Mouse (Mus musculus) mouse trophoblast stem cell (cell line): ENCODE measurements around the gene Prpf4b.
"Not testable (repeated sequence)": the region's sequence is repeated elsewhere in the genome, so short reads cannot be mapped to it uniquely, and the experiment has no call there.

ENCODE experiments used
- in situ Hi-C, 2 experiments: fragments of 300-500 bp; cut with MseI, MboI; formaldehyde crosslinking; loops; 2 replicates in 1 of 2; 3 replicates in 1 of 2; pipeline ENCODE4 v1.15.1; 2025

Prpf4b gene

DNA sequence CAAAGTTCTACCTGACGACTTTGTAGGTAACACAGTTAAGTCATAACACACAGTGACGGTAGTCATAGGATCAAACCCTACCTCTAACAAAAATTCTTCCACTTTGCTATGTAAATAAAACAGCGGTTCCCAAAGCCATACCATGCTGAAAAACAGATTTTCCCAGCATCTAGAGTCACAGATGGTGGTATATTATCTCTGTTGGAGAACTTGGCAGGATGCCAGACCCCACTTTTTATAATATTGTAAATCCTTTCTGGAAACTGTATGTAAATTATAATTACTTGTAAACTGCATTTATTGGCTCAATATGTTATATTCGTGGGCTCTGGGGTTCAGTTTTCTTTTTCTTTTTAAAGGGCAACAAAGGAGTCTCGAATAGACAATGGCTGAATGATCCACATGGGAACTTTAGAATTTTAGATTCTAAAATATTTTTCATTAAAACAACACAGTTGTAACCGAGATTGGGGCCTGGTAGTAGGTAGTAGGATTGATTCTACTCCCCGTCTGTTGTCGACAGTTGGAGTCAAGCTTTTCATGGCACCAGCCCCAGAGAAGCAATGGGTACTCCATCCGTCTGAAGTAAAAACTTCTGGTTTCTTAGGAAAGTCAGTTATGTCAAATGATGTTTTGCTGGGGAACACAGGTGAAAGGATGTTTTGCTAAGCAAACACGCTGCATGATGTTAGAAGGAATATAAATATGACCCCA, 60.0 kb downstream of the Prpf4b start:
- in situ Hi-C loops: no loop called here

DNA sequence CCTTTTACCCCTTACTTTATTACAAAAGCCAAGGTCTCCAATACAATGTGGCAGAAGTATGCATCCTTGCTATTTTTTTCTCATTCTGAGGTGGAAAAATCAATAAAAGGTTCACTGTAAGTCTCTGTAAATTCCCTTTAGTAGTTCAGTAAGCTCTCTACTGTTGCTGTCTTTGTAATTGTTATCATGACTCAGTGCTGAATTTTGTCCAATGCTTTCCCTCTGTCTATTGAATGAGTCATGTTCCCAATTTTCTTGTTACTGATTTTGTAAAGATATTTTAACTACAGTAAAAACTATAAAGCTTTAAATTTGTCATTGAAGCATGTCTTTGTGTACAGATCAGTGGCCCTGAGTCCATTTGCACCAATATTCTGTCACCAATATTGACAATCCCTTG, 67.3 kb downstream of the Prpf4b start:
- in situ Hi-C loops: no loop called here

DNA sequence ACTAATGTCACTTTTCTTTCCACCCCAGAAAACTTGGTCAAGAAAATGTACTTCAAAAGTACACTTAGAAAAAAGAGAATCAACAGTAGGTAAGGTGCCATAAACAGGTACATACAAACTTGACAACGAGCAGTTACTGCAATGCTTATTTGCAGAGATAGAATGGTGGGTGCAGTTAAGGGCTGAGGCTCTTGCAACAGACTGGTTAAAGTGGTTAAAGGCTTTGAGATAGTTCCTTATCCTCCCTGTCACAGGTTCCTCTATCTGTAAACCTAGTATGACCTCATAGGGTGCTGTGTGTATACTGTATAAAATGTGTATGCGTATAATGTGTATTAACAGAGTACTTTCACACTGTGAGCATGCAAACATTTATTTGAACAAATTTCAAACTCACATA, 76.3 kb downstream of the Prpf4b start:
- in situ Hi-C loops: not testable (repeated sequence)
